Mouse (Mus musculus): ENCODE measurements at regions not wholly inside any gene's neighbourhood (a gene's known extent, or its start where the extent isn't known, plus 50 kb on each side); places are given as distances from the start of the nearest gene placed in this dataset.

- TF ChIP-seq CTCF (IDR thresholded peaks at IDR 0.05; ENCODE audit: low read depth, low read length) (no peak), GATA1 (IDR thresholded peaks at IDR 0.05; ENCODE audit: borderline replicate concordance, low read length) (no peak)
These were observed 77.3 kb upstream of the Spred1 start for GRCm38 (mm10) chr2:117043831-117044230.
